Mouse (Mus musculus) kidney, adult 2 months (tissue): ENCODE results near the gene Serpina3c.
"Not testable (repeated sequence)": the region's sequence is repeated elsewhere in the genome, so short reads cannot be mapped to it uniquely, and the experiment has no call there.

Experiments
- CTCF ChIP-seq: fragments of 200-500 bp; conservative IDR thresholded peaks from 2 replicates; pipeline ENCODE4 v1.5.1; 2011; ENCODE audit warnings: low read depth, mild to moderate bottlenecking, control low read depth, low read length, moderate library complexity, mixed read lengths; ENCODE audit not compliant: insufficient read depth, insufficient read length
- POLR2A ChIP-seq: fragments of 200-500 bp; IDR thresholded peaks from one replicate; pipeline ENCODE4 v1.6.1; 2011; ENCODE audit warnings: low read depth, low read length, control low read depth

- not testable (repeated sequence) for TF ChIP-seq POLR2A, CTCF
Observed at GRCm38 (mm10) chr12:104112333-104112732, 41.3 kb downstream of the Serpina3c start, which contains the start of gene Serpina3a.
